Mouse (Mus musculus) liver, postnatal 0 days (tissue): ENCODE data around the gene Zfp879. TPM values are rescaled to one million over a fixed set of nuclear protein-coding genes. Genes with fewer than 3 reads are reported as not detected.

Experiments
- ATAC-seq: fragments of 200-750 bp; cut with Nextera tagmentation; 2 replicates; pipeline ENCODE4 v1.8.0; 2017; ENCODE audit warnings: mild to moderate bottlenecking, moderate library complexity
- DNase-seq: peaks from one replicate; pipeline ENCODE4 v3.0.0-alpha.2; 2016
- H3K27ac ChIP-seq: fragments of 300-500 bp; sonication (generic); 2 replicates; pipeline ENCODE4 v1.5.1; 2014; ENCODE audit warnings: antibody characterized with exemption, moderate library complexity, mild to moderate bottlenecking, low read depth
- H3K27me3 ChIP-seq: fragments of 300-500 bp; sonication (generic); 2 replicates; pipeline ENCODE4 v1.6.1; 2014; ENCODE audit warnings: low read length, control low read depth, mixed read lengths; ENCODE audit not compliant: insufficient read depth
- H3K36me3 ChIP-seq: fragments of 300-500 bp; sonication (generic); replicated peaks from 2 replicates; pipeline ENCODE4 v1.6.1; 2014; ENCODE audit warnings: mild to moderate bottlenecking, control low read depth, low read length, moderate library complexity, mixed read lengths; ENCODE audit not compliant: insufficient read depth
- H3K4me1 ChIP-seq: fragments of 300-500 bp; sonication (generic); 2 replicates; pipeline ENCODE4 v1.6.1; 2014; ENCODE audit warnings: antibody characterized with exemption, mild to moderate bottlenecking, control low read depth; ENCODE audit not compliant: insufficient read depth
- H3K4me2 ChIP-seq: fragments of 300-500 bp; sonication (generic); 2 replicates; pipeline ENCODE4 v1.6.1; 2014; ENCODE audit warnings: low read depth, mild to moderate bottlenecking, low read length, moderate library complexity, mixed read lengths
- H3K4me3 ChIP-seq: fragments of 300-500 bp; sonication (generic); 2 replicates; pipeline ENCODE4 v1.5.1; 2014; ENCODE audit warnings: low read depth, low read length
- H3K9ac ChIP-seq: fragments of 300-500 bp; sonication (generic); replicated peaks from 2 replicates; pipeline ENCODE4 v1.6.1; 2014; ENCODE audit warnings: mild to moderate bottlenecking, moderate library complexity
- H3K9me3 ChIP-seq: fragments of 300-500 bp; sonication (generic); 2 replicates; pipeline ENCODE4 v1.6.1; 2016; ENCODE audit warnings: mild to moderate bottlenecking, control low read depth, low read length, mixed read lengths
- CTCF ChIP-seq: sonication (generic); IDR thresholded peaks from 2 replicates; pipeline ENCODE4 v1.5.1; 2016; ENCODE audit warnings: antibody characterized with exemption, low read depth
- EP300 ChIP-seq: IDR thresholded peaks from 2 replicates; pipeline ENCODE4 v1.6.1; 2016; ENCODE audit warnings: antibody characterized with exemption, low read depth, mild to moderate bottlenecking
- WGBS: fragments of 180-500 bp; shearing (Covaris S2); extraction: QIAGEN DNeasy Blood & Tissue Kit; methylation state at CpG from one replicate; pipeline ENCODE4 v1.1.7; 2014; ENCODE audit not compliant: insufficient replicate concordance; 5-methylcytosine and 5-hydroxymethylcytosine counted together
- polyA plus RNA-seq: library from polyadenylated mRNA; unstranded; fragments of >200 nt; fragmentation: Nextera tagmentation; extraction: Ambion mirVana; gene quantifications from 2 replicates; pipeline ENCODE4 v1.2.1, GENCODE M21; 2015

Gene Zfp879
- polyA plus RNA-seq, 1 experiment from 2014 or later: 0.15 TPM

DNA sequence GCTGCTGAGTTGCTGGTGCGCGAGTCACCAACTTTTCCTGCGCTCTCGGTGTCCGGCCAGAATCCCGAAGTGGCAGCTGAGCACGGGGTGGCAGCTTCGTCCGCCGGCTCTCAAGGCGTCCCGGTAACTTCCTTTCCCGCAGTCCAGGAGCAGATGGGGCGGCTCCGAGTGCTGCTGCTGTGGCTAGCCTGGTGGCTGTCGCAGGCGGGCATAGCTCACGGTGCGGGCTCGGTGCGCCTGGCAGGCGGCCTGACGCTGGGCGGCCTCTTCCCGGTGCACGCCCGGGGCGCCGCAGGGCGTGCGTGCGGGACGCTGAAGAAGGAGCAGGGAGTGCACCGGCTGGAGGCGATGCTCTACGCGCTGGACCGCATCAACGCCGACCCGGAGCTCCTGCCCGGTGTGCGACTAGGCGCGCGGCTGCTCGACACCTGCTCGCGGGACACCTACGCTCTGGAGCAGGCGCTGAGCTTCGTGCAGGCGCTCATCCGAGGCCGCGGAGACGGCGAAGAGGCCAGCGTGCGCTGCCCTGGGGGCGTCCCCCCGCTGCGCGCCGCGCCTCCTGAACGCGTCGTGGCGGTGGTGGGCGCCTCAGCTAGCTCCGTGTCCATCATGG lies 9.7 kb upstream of the Zfp879 start:
- Histone ChIP-seq H3K9me3 (no peaks in the 10 kb centered on the region), H3K4me2 (peak overlapping the region; percentile 50), H3K27me3 (peaks cover 50% of the 10 kb centered on the region), H3K36me3 (no peaks in the 10 kb centered on the region), H3K4me1 (peaks cover 10% of the 10 kb centered on the region), H3K4me3 (peak overlapping the region; percentile 32), H3K27ac (no peak overlapping the region), H3K9ac (no peak overlapping the region)
- no peak for DNase-seq
- no peak for ATAC-seq
- WGBS: 1% methylated on average over 62 of the region's 72 CpGs
- no peak for TF ChIP-seq CTCF
- no peak for TF ChIP-seq EP300

DNA sequence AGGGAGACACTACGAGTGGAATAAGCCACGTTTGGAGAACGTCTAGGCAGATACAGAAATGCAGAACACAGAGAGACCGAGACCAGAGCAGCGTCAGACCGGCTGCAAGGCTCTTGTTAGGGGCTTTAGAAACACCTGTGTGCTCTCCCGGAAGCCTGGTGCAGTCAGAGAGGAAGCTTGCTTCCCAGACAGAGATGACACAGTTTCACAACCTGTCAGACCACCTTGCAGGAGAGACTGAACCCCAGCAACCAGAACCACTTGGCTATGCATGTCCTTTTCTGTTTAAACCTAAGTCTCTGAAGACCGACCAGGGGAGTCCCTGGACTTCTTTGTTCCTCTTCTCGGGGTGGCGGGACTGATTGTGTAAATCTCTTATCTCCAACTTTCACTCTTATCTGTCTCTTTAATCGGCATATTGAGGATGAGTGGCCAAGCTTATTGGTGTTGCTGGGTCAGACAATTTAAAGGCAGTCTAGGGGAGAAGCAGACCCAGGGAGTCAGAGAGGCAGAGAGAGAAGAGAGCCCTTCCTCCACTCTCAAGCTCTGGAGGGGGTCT lies 8.9 kb upstream of the Zfp879 start, which contains the start of gene Grm6:
TSS of gene Grm6 (plus strand) at position 509 of the 559 bp plus-strand sequence.
- ATAC-seq (no peak), DNase-seq (no peak)
- 2% methylated on average over 11 of the region's 11 CpGs for WGBS
- TF ChIP-seq CTCF (no peak), EP300 (no peak)
- no peak within 1 kb of the TSS for H3K9ac ChIP-seq
- H3K27ac ChIP-seq: no peak within 1 kb of the TSS
- peaks cover 10% of the 10 kb centered on the region for H3K4me1 ChIP-seq
- no peaks in the 10 kb centered on the region for H3K36me3 ChIP-seq
- no peaks in the 10 kb centered on the region for H3K9me3 ChIP-seq
- peak within 1 kb of the TSS; percentile 50 for H3K4me2 ChIP-seq
- H3K4me3 ChIP-seq: peak within 1 kb of the TSS; percentile 32
- H3K27me3 ChIP-seq: peaks cover 50% of the 10 kb centered on the region

DNA sequence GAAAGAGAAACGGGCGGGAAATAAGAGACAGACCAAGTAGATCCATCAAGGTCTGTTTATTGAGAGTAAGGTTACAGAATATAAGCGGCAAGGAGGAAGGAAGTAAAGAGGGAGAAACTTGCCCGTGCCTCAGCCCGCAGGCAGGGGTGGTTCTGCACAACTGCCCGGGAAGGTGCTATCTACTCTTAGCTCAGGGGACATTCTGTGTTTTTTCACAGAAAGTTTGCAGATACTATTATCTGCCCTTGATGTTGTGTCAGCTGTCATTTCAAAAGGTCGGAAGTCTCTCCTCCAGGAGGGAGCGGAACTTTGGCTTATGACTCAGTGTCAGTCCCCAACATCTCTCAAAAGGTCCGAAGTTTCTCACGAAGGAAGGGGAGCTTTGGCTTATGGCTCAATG lies 8.0 kb upstream of the Zfp879 start:
- ATAC-seq: no peak
- Histone ChIP-seq H3K4me2 (no peak overlapping the region), H3K27me3 (peaks cover 50% of the 10 kb centered on the region), H3K36me3 (no peaks in the 10 kb centered on the region), H3K4me3 (no peak overlapping the region), H3K27ac (no peak overlapping the region), H3K9me3 (no peaks in the 10 kb centered on the region), H3K4me1 (peaks cover 10% of the 10 kb centered on the region), H3K9ac (no peak overlapping the region)
- WGBS: 2% methylated on average over 10 of the region's 10 CpGs
- DNase-seq: no peak
- TF ChIP-seq EP300 (no peak), CTCF (no peak)

- H3K4me2 ChIP-seq: no peak overlapping the region
- H3K4me1 ChIP-seq: peaks cover 10% of the 10 kb centered on the region
- no peak for DNase-seq
- no peak overlapping the region for H3K27ac ChIP-seq
- no peaks in the 10 kb centered on the region for H3K9me3 ChIP-seq
- ATAC-seq: no peak
- TF ChIP-seq EP300 (no peak), CTCF (no peak)
- H3K36me3 ChIP-seq: no peaks in the 10 kb centered on the region
- no peak overlapping the region for H3K9ac ChIP-seq
- H3K4me3 ChIP-seq: no peak overlapping the region
- WGBS: 31% methylated on average over 3 of the region's 3 CpGs
- peaks cover 50% of the 10 kb centered on the region for H3K27me3 ChIP-seq
These were observed 7.3 kb upstream of the Zfp879 start for GRCm38 (mm10) chr11:50848520-50849137.

- TF ChIP-seq EP300: no peak
- TF ChIP-seq CTCF: peak; percentile 37
These were observed 5.7 kb upstream of the Zfp879 start for GRCm38 (mm10) chr11:50847047-50847446.

DNA sequence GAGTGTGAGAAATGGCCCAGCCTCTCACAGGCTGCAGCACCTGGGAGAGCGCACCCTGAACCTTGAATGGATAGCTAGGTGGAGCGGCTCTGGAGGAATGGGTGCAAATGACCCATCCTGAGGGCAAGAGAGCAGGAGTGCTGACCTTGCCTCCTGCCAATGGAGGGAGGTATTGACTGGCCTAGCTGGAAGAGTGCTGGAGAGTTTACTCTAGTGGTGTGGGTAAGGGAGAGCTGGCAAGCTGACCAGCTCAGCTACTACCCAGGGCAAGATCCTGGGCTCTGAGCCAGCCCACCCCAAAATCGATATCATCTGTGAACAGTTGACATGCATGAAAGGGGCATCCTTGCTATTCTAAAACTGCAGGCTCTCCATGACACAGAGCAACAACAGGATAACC lies 4.6 kb upstream of the Zfp879 start:
- peaks cover 4% of the 10 kb centered on the region for H3K4me1 ChIP-seq
- H3K4me3 ChIP-seq: no peak overlapping the region
- H3K27me3 ChIP-seq: peaks cover 27% of the 10 kb centered on the region
- no peaks in the 10 kb centered on the region for H3K9me3 ChIP-seq
- no peak overlapping the region for H3K9ac ChIP-seq
- no peak overlapping the region for H3K27ac ChIP-seq
- H3K4me2 ChIP-seq: no peak overlapping the region
- ATAC-seq (peak; percentile 48; the same call in 1 of the 2 replicates), DNase-seq (no peak)
- TF ChIP-seq EP300 (no peak), CTCF (no peak)
- 80% methylated on average over 3 of the region's 3 CpGs for WGBS
- no peaks in the 10 kb centered on the region for H3K36me3 ChIP-seq

More at GRCm38 (mm10) chr11:50847047-50847446, 5.7 kb upstream of the Zfp879 start:
- Histone ChIP-seq H3K27ac (no peak overlapping the region), H3K4me2 (no peak overlapping the region), H3K4me3 (no peak overlapping the region), H3K36me3 (no peaks in the 10 kb centered on the region), H3K4me1 (peaks cover 10% of the 10 kb centered on the region), H3K9ac (no peak overlapping the region), H3K27me3 (peaks cover 38% of the 10 kb centered on the region), H3K9me3 (no peaks in the 10 kb centered on the region)
- WGBS: 74% methylated on average over 5 of the region's 5 CpGs
- no peak for ATAC-seq
- DNase-seq: no peak
